Mouse (Mus musculus) v-Abl transformed pro-B cells (cell line): ENCODE data around the gene Nelfa.
"Not testable (repeated sequence)": the region's sequence is repeated elsewhere in the genome, so short reads cannot be mapped to it uniquely, and the experiment has no call there.

Source experiments
- in situ Hi-C, 2 experiments: fragments of 400-800 bp; cut with MboI; formaldehyde crosslinking; loops; one replicate each; pipeline ENCODE4 v1.15.1; 2025; ENCODE audit not compliant: unreplicated experiment in 2 of 2

Nelfa gene

GRCm38 (mm10) chr5:33920924-33921323 lies 15.3 kb downstream of the Nelfa start:
- in situ Hi-C loops = no loop called here

GRCm38 (mm10) chr5:33920037-33920436 lies 16.2 kb downstream of the Nelfa start:
- in situ Hi-C loops = no loop called here

GRCm38 (mm10) chr5:33919466-33919865 lies 16.7 kb downstream of the Nelfa start:
- in situ Hi-C loops = no loop called here

- in situ Hi-C loops = not testable (repeated sequence)
Observed at GRCm38 (mm10) chr5:33916616-33917015, 19.6 kb downstream of the Nelfa start.

- in situ Hi-C loops = not testable (repeated sequence)
Observed at GRCm38 (mm10) chr5:33915031-33915430, 21.2 kb downstream of the Nelfa start.

GRCm38 (mm10) chr5:33903176-33903575 lies 33.0 kb downstream of the Nelfa start:
- in situ Hi-C loops = no loop called here

- in situ Hi-C loops = no loop called here
Observed at GRCm38 (mm10) chr5:33902696-33903095, 33.5 kb downstream of the Nelfa start.

- in situ Hi-C loops = no loop called here
Observed at GRCm38 (mm10) chr5:33901278-33901677, 34.9 kb downstream of the Nelfa start.

- in situ Hi-C loops = no loop called here
Observed at GRCm38 (mm10) chr5:33900701-33901263, 35.4 kb downstream of the Nelfa start.

GRCm38 (mm10) chr5:33900101-33900500 lies 36.1 kb downstream of the Nelfa start:
- in situ Hi-C loops = no loop called here

GRCm38 (mm10) chr5:33899245-33899644 lies 37.0 kb downstream of the Nelfa start:
- in situ Hi-C loops = no loop called here

GRCm38 (mm10) chr5:33898671-33899070 lies 37.5 kb downstream of the Nelfa start:
- in situ Hi-C loops = no loop called here

GRCm38 (mm10) chr5:33897158-33897557 lies 39.1 kb downstream of the Nelfa start:
- in situ Hi-C loops = no loop called here

GRCm38 (mm10) chr5:33895116-33895515 lies 41.1 kb downstream of the Nelfa start:
- in situ Hi-C loops = no loop called here

GRCm38 (mm10) chr5:33893406-33893805 lies 42.8 kb downstream of the Nelfa start:
- in situ Hi-C loops = no loop called here

GRCm38 (mm10) chr5:33881118-33881517 lies 55.1 kb downstream of the Nelfa start:
- in situ Hi-C loops = no loop called here

GRCm38 (mm10) chr5:33875472-33875871 lies 60.7 kb downstream of the Nelfa start:
- in situ Hi-C loops = no loop called here

GRCm38 (mm10) chr5:33857693-33858092 lies 78.5 kb downstream of the Nelfa start:
- in situ Hi-C loops = no loop called here

GRCm38 (mm10) chr5:33854019-33854418 lies 82.2 kb downstream of the Nelfa start:
- in situ Hi-C loops = no loop called here

- in situ Hi-C loops = no loop called here
Observed at GRCm38 (mm10) chr5:33853086-33853485, 83.1 kb downstream of the Nelfa start.

GRCm38 (mm10) chr5:33851466-33851865 lies 84.7 kb downstream of the Nelfa start:
- in situ Hi-C loops = no loop called here
